Mouse (Mus musculus) erythroblast, embryonic 14.5 days (primary cell): Measurements from ENCODE around the gene Nemp2.

Experiments used
- GATA1 ChIP-seq: IDR thresholded peaks from 2 replicates; pipeline ENCODE4 v1.6.1; 2012; ENCODE audit warnings: low read length, inconsistent platforms, mixed read lengths
- TAL1 ChIP-seq: IDR thresholded peaks from 3 replicates; pipeline ENCODE4 v1.6.1; 2012; ENCODE audit warnings: low read length, inconsistent platforms, mixed read lengths

DNA sequence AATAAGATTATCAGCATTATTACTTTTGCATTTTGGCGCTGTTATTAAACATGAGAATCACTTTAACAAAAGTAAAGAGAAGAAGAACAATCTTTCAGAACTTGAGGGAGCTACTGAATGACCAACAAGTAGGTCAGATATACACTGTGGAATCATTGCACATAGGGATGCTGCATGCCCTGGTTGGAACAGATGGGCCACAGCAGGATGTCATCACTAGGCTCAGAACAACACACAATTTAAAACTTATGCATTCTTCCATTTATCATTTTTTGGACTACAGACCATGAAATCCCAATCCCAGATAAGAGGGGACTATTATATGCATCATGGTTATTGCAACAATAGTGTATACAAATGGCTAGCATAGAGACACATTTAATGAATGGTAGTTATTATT, 47.6 kb upstream of the Nemp2 start:
- TF ChIP-seq TAL1 (no peak), GATA1 (no peak)
